In the genomic region with DNA sequence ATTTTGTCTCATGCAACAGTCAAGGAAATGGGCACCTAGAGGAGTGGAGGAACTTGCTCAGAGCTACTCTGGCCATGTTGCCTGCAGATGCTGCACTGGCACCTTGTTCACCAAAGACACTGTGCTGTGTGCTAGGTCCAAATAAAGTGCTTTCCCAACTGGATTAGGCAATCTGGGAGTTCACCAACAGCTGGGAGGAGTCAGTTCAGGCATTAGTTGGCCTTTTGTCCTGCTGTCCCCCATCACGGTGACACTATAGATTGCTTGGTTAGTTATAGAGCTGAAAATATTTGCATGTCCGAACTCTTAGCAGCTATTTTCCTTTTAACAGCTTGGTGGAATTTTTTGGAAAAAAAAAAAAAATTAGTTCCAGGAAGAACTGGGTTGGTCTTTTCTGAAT, we compare ENCODE assay signal across 16 mouse cellular contexts. TPM values are rescaled to one million over a fixed set of nuclear protein-coding genes. Genes with fewer than 3 reads are reported as not detected.
DNase-seq lines count a peak whose midpoint lies in the region; ATAC-seq and TF ChIP-seq lines count a peak whose summit lies in the region.
"Had no signal": no experiment of that assay in that cellular context is flagged by ENCODE, and none has a peak within 500 bp of the region (broad histone marks: within the 10 kb centered on the region; RNA-seq: fewer than 3 reads in every experiment).

No protein-coding gene starts in this region.

- TF ChIP-seq CTCF in gastrocnemius, adult 2 months (IDR thresholded peaks at IDR 0.05) = no peak
- no peak for TF ChIP-seq CTCF in liver, postnatal 0 days (IDR thresholded peaks at IDR 0.05; ENCODE audit: low read depth)

- H3K4me2 ChIP-seq in liver, embryonic 12.5 days = no peak overlapping the region
- H3K4me2 ChIP-seq in liver, embryonic 11.5 days = no peak overlapping the region
- H3K4me2 ChIP-seq in liver, postnatal 0 days (ENCODE audit: low read depth, low read length) = no peak overlapping the region
- no peak overlapping the region for H3K4me2 ChIP-seq in hindbrain, embryonic 13.5 days
- H3K4me2 ChIP-seq: embryonic facial prominence, embryonic 13.5 days; lung, embryonic 15.5 days; midbrain, embryonic 12.5 days had no signal

- H3K27me3 ChIP-seq in liver, embryonic 12.5 days (replicated peaks) = no peaks in the 10 kb centered on the region
- H3K27me3 ChIP-seq in liver, embryonic 11.5 days (replicated peaks; ENCODE audit: control insufficient read depth, insufficient read depth, low read length) = no peaks in the 10 kb centered on the region
- H3K27me3 ChIP-seq in liver, postnatal 0 days (ENCODE audit: insufficient read depth, low read length) = no peaks in the 10 kb centered on the region
- no peaks in the 10 kb centered on the region for H3K27me3 ChIP-seq in hindbrain, embryonic 13.5 days
- H3K27me3 ChIP-seq: embryonic facial prominence, embryonic 13.5 days; lung, embryonic 15.5 days; midbrain, embryonic 12.5 days; Patski had no signal

- H3K4me3 ChIP-seq in gastrocnemius, adult 2 months = no peak overlapping the region
- no peak overlapping the region for H3K4me3 ChIP-seq in liver, embryonic 12.5 days
- no peak overlapping the region for H3K4me3 ChIP-seq in liver, embryonic 11.5 days (ENCODE audit: low read depth, low read length)
- no peak overlapping the region for H3K4me3 ChIP-seq in liver, postnatal 0 days (ENCODE audit: low read depth, low read length)
- no peak overlapping the region for H3K4me3 ChIP-seq in hindbrain, embryonic 13.5 days
- H3K4me3 ChIP-seq: embryonic facial prominence, embryonic 13.5 days; forebrain, embryonic 10.5 days; lung, embryonic 15.5 days; midbrain, embryonic 12.5 days had no signal

- H3K9me3 ChIP-seq in liver, embryonic 12.5 days (replicated peaks) = no peaks in the 10 kb centered on the region
- no peaks in the 10 kb centered on the region for H3K9me3 ChIP-seq in liver, embryonic 11.5 days (ENCODE audit: control insufficient read depth, low read length)
- H3K9me3 ChIP-seq in liver, postnatal 0 days (ENCODE audit: low read length) = no peaks in the 10 kb centered on the region
- H3K9me3 ChIP-seq in hindbrain, embryonic 13.5 days = no peaks in the 10 kb centered on the region
- H3K9me3 ChIP-seq: embryonic facial prominence, embryonic 13.5 days; forebrain, embryonic 10.5 days; lung, embryonic 15.5 days; midbrain, embryonic 12.5 days had no signal

- TF ChIP-seq EP300 in liver, postnatal 0 days (IDR thresholded peaks at IDR 0.05; ENCODE audit: low read depth) = no peak

- no peak overlapping the region for H3K9ac ChIP-seq in liver, embryonic 12.5 days
- no peak overlapping the region for H3K9ac ChIP-seq in liver, embryonic 11.5 days (ENCODE audit: low read depth, low read length)
- no peak overlapping the region for H3K9ac ChIP-seq in liver, postnatal 0 days (replicated peaks)
- no peak overlapping the region for H3K9ac ChIP-seq in hindbrain, embryonic 13.5 days
- H3K9ac ChIP-seq: embryonic facial prominence, embryonic 13.5 days; lung, embryonic 15.5 days; midbrain, embryonic 12.5 days had no signal

- 0 out of 2 replicates have a peak, but pooled peaks have one; percentile 27 for ATAC-seq in liver, embryonic 12.5 days
- ATAC-seq in liver, embryonic 11.5 days (replicated peaks; ENCODE audit: low FRiP score) = no peak
- peak; percentile 96 for ATAC-seq in liver, postnatal 0 days
- ATAC-seq in hindbrain, embryonic 13.5 days (ENCODE audit: low FRiP score) = no peak
- ATAC-seq: Patski had no signal

- no peaks in the 10 kb centered on the region for H3K4me1 ChIP-seq in liver, embryonic 12.5 days
- H3K4me1 ChIP-seq in liver, embryonic 11.5 days (replicated peaks; ENCODE audit: control insufficient read depth, insufficient read depth, low read length) = no peaks in the 10 kb centered on the region
- peaks cover 6% of the 10 kb centered on the region; the same call in 1 of the 2 replicates for H3K4me1 ChIP-seq in liver, postnatal 0 days (ENCODE audit: insufficient read depth)
- 0 out of 2 replicates have a peak, but pooled peaks cover 3% of the 10 kb centered on the region for H3K4me1 ChIP-seq in hindbrain, embryonic 13.5 days (replicated peaks)
- H3K4me1 ChIP-seq: embryonic facial prominence, embryonic 13.5 days; forebrain, embryonic 10.5 days; lung, embryonic 15.5 days; midbrain, embryonic 12.5 days had no signal

- 69% methylated on average over 2 of the region's 2 CpGs for WGBS in liver, embryonic 12.5 days (ENCODE audit: insufficient replicate concordance)
- WGBS in liver, embryonic 11.5 days = 88% methylated on average over 2 of the region's 2 CpGs
- 71% methylated on average over 2 of the region's 2 CpGs for WGBS in liver, postnatal 0 days (ENCODE audit: insufficient replicate concordance)
- WGBS in hindbrain, embryonic 13.5 days = 96% methylated on average over 2 of the region's 2 CpGs

- H3K36me3 ChIP-seq in liver, embryonic 12.5 days = peaks cover 11% of the 10 kb centered on the region
- no peaks in the 10 kb centered on the region for H3K36me3 ChIP-seq in liver, embryonic 11.5 days (ENCODE audit: control insufficient read depth, insufficient read depth, low read length)
- H3K36me3 ChIP-seq in liver, postnatal 0 days (replicated peaks; ENCODE audit: insufficient read depth, low read length) = no peaks in the 10 kb centered on the region
- peaks cover 16% of the 10 kb centered on the region for H3K36me3 ChIP-seq in hindbrain, embryonic 13.5 days
- H3K36me3 ChIP-seq: lung, embryonic 15.5 days had no signal

- intact Hi-C loops in gastrocnemius, adult 2 months (cut with DNase I) = no loop called here

- peak overlapping the region; percentile 33; the same call in 1 of the 2 replicates for H3K27ac ChIP-seq in gastrocnemius, adult 2 months
- H3K27ac ChIP-seq in liver, embryonic 12.5 days = no peak overlapping the region
- H3K27ac ChIP-seq in liver, embryonic 11.5 days (ENCODE audit: low read depth, low read length) = no peak overlapping the region
- H3K27ac ChIP-seq in liver, postnatal 0 days (ENCODE audit: low read depth) = peak overlapping the region; percentile 48
- no peak overlapping the region for H3K27ac ChIP-seq in hindbrain, embryonic 13.5 days
- H3K27ac ChIP-seq: embryonic facial prominence, embryonic 13.5 days; forebrain, embryonic 10.5 days; lung, embryonic 15.5 days; midbrain, embryonic 12.5 days had no signal

- DNase-seq in gastrocnemius, adult 2 months = peak; percentile 34
- no peak for DNase-seq in gastrocnemius, postnatal 10 days
- no peak for DNase-seq in liver, embryonic 11.5 days (ENCODE audit: low spot score)
- DNase-seq in liver, postnatal 0 days = peak; percentile 31
- no peak for DNase-seq in kidney, postnatal 10 days
- DNase-seq: kidney, adult 8-10 months; layer of hippocampus, postnatal 36 days had no signal

RNA-seq across cellular contexts. Expression of a gene that starts 48.5 kb away (rescaled TPM):
- total RNA-seq in gastrocnemius, adult 2 months (2021) = not detected
- total RNA-seq in gastrocnemius, postnatal 10 days (2021) = not detected
- polyA plus RNA-seq in liver, embryonic 12.5 days (2016; fragmentation: Nextera tagmentation; extraction: Ambion mirVana) = 0.33 and 0.36 TPM in 2 replicates
- polyA plus RNA-seq in liver, embryonic 11.5 days (2014; fragmentation: Nextera tagmentation; extraction: Ambion mirVana) = 0.18 and 0.22 TPM in 2 replicates
- polyA plus RNA-seq in liver, postnatal 0 days (2015; fragmentation: Nextera tagmentation; extraction: Ambion mirVana) = 0.07 and 0.11 TPM in 2 replicates
- 2.3 and 2.5 TPM in 2 replicates for polyA plus RNA-seq in hindbrain, embryonic 13.5 days (2015; fragmentation: Nextera tagmentation; extraction: Ambion mirVana)
- total RNA-seq: heart, postnatal 14 days; neutrophil, adult 5-6 weeks had no signal

Comparison
In these comparisons a context has a peak if more than half of its experiments do, and no peak if none do; other contexts are left out.
1. DNase-seq: peak in gastrocnemius, adult 2 months (single experiment) and liver, postnatal 0 days (single experiment); none in gastrocnemius, postnatal 10 days (single experiment), liver, embryonic 11.5 days (single experiment) and kidney, postnatal 10 days (single experiment).
2. H3K27ac ChIP-seq: peak in gastrocnemius, adult 2 months (single experiment) and liver, postnatal 0 days (single experiment); none in liver, embryonic 12.5 days (single experiment), liver, embryonic 11.5 days (single experiment) and hindbrain, embryonic 13.5 days (single experiment).
3. ATAC-seq: peak in liver, embryonic 12.5 days (single experiment) and liver, postnatal 0 days (single experiment); none in liver, embryonic 11.5 days (single experiment) and hindbrain, embryonic 13.5 days (single experiment).